Mouse (Mus musculus): ENCODE results near the gene Mical2. TPM values are rescaled to one million over a fixed set of nuclear protein-coding genes. Genes with fewer than 3 reads are reported as not detected.
A peak's percentile ranks its signal among the peaks of the same experiment; 100 is the strongest.

Mical2 gene
- polyA plus RNA-seq, 1 experiment: 76.3 TPM

DNA sequence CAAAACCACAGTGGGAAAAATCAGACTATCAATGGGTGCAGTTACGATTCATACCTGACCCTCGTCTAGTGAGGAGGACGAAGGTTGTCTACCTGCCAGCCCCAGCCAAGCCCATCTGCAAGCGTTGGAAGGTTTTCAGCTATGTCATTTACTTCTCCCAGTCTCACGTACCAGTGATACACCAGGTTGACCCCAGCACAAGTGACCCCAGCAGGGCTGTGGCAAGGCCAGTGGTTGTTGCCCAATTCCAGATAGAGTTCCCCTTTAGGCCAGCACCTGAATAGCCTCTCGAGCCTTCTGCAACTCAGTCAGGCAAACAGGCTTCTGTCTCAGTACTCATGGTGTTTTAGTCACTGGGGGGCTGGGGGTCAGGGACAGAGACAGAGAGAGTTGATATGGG is 17.9 kb upstream of the Mical2 start:
- TF ChIP-seq POLR2A (IDR thresholded peaks at IDR 0.05; ENCODE audit: low read depth, low read length) (no peak), CTCF (IDR thresholded peaks at IDR 0.05; ENCODE audit: borderline replicate concordance, insufficient read depth, low read length) (no peak)
- Histone ChIP-seq H3K4me1 (ENCODE audit: control insufficient read depth, insufficient read depth, low read length) (peaks cover 21% of the 10 kb centered on the region), H3K27ac (ENCODE audit: insufficient read depth, low read length) (no peak overlapping the region), H3K4me3 (ENCODE audit: insufficient read depth, low read length) (no peak overlapping the region)

DNA sequence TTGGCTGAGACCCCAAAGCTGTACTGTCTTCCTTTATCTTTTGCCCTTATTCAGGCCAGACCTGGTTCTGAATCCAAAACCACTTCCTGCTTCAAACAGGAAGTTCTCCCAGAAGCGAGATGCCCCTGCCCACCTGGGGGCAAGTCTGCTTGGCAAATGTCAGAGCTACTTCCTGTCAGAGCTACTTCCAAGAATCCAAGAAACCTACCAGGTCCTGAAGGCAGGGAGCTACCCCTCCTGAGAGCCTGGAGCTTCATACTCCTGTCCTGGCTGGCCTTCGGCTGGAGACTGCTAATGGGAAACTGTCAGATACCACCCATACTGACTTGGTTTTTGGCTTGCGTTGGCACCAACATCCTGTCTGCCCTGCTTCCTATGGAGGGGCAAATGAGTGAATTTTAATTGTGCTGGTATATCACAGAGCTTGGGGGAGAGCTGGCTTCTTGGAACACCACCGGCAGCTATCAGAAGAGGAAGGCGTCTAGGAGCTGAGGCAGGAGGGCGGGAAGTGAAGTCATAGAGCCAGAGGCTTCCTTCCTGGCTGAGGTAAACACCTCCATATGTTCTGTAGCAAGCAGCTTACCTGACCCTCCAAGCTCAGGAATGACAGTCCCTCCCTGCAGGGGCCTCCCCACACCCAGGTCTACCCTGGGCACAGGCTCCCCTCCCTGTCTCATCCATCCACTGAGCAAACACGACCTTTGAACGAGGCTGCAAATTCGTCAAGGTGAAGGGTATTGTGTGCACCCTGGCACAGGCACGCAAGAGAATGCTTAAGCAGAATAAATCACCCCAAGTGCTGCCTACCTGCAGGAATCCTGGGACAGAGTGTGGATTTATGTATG is 17.1 kb upstream of the Mical2 start:
- no peak for TF ChIP-seq CTCF (IDR thresholded peaks at IDR 0.05; ENCODE audit: borderline replicate concordance, insufficient read depth, low read length)
- TF ChIP-seq POLR2A (IDR thresholded peaks at IDR 0.05; ENCODE audit: low read depth, low read length): no peak
- peaks cover 15% of the 10 kb centered on the region for H3K4me1 ChIP-seq (ENCODE audit: control insufficient read depth, insufficient read depth, low read length)
- H3K4me3 ChIP-seq (ENCODE audit: insufficient read depth, low read length): no peak overlapping the region
- no peak overlapping the region for H3K27ac ChIP-seq (ENCODE audit: insufficient read depth, low read length)

DNA sequence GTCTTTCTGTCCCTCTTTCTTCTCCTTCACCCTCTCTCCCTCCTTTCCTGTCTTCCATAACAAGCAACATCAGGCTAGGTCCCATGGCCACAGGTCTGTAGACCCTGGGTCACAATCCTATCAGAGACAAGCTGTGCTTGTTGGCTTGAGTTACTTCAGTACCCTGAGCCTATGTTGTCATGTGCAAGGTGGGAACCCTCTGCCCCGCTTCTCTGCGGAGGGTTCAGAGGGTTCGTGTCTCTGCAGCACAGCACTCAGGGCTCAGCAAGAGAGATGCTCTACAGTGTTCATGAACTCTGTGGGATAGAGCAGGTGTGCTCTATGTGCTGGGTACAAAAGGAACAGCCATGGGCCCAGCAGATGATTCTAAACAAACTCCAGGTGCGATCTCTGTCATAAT is 16.0 kb upstream of the Mical2 start:
- TF ChIP-seq POLR2A (IDR thresholded peaks at IDR 0.05; ENCODE audit: low read depth, low read length): no peak
- no peak for TF ChIP-seq CTCF (IDR thresholded peaks at IDR 0.05; ENCODE audit: borderline replicate concordance, insufficient read depth, low read length)
- Histone ChIP-seq H3K27ac (ENCODE audit: insufficient read depth, low read length) (no peak overlapping the region), H3K4me3 (ENCODE audit: insufficient read depth, low read length) (no peak overlapping the region), H3K4me1 (ENCODE audit: control insufficient read depth, insufficient read depth, low read length) (peaks cover 8% of the 10 kb centered on the region; the same call in 1 of the 2 replicates)

GRCm38 (mm10) chr7:112212921-112213721 is 12.5 kb upstream of the Mical2 start:
- Histone ChIP-seq H3K4me1 (ENCODE audit: control insufficient read depth, insufficient read depth, low read length) (no peaks in the 10 kb centered on the region), H3K27ac (ENCODE audit: insufficient read depth, low read length) (no peak overlapping the region), H3K4me3 (ENCODE audit: insufficient read depth, low read length) (no peak overlapping the region)
- TF ChIP-seq CTCF (IDR thresholded peaks at IDR 0.05; ENCODE audit: borderline replicate concordance, insufficient read depth, low read length) (peak; percentile 62; the same call in 1 of the 2 replicates), POLR2A (IDR thresholded peaks at IDR 0.05; ENCODE audit: low read depth, low read length) (no peak)

DNA sequence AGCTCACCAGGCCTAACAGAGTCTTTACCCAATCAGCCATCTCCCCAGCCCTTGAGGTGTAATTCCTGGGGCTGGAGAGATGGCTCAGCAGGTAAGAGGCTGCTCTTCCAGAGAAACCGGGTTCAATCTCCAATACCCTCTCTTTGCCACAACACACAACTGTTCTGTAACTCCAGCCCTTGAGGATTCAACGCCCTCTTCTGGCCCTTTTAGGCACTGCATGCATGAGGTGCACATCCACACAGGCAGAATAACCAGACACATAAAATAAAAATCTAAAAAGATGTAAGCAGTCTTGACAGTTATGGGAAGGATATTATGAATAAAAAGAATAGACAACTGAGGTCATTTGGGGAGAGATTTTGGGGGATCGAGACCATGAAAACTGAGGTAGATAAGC is 9.8 kb upstream of the Mical2 start:
- Histone ChIP-seq H3K27ac (ENCODE audit: insufficient read depth, low read length) (no peak overlapping the region), H3K4me1 (ENCODE audit: control insufficient read depth, insufficient read depth, low read length) (no peaks in the 10 kb centered on the region), H3K4me3 (ENCODE audit: insufficient read depth, low read length) (no peak overlapping the region)
- TF ChIP-seq POLR2A (IDR thresholded peaks at IDR 0.05; ENCODE audit: low read depth, low read length) (no peak), CTCF (IDR thresholded peaks at IDR 0.05; ENCODE audit: borderline replicate concordance, insufficient read depth, low read length) (no peak)

DNA sequence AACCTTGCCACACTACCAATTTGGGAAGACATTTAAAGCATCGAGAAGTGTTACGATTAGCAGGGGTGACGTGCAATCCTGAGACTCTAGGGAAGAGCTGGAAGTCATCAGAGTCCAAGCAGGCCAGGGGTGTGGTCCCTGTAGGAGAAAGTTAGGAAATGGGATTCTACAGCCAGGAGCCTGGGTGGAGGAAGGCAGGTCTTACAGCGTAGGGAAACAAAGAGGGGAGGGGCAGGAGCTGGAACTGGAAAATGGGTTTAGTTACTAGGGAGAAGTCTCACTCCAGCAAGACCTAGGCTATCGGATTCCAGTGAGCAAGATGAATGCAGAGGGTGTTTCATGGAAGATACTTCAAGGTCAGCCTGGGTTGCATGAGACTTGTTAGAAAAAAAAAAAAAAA is 8.9 kb upstream of the Mical2 start:
- Histone ChIP-seq H3K27ac (ENCODE audit: insufficient read depth, low read length) (no peak overlapping the region; the same call in 1 of the 2 replicates), H3K4me1 (ENCODE audit: control insufficient read depth, insufficient read depth, low read length) (no peaks in the 10 kb centered on the region), H3K4me3 (ENCODE audit: insufficient read depth, low read length) (no peak overlapping the region)
- TF ChIP-seq CTCF (IDR thresholded peaks at IDR 0.05; ENCODE audit: borderline replicate concordance, insufficient read depth, low read length) (no peak), POLR2A (IDR thresholded peaks at IDR 0.05; ENCODE audit: low read depth, low read length) (no peak)

GRCm38 (mm10) chr7:112217208-112217607 is 8.4 kb upstream of the Mical2 start:
- no peak for TF ChIP-seq POLR2A (IDR thresholded peaks at IDR 0.05; ENCODE audit: low read depth, low read length)
- TF ChIP-seq CTCF (IDR thresholded peaks at IDR 0.05; ENCODE audit: borderline replicate concordance, insufficient read depth, low read length): no peak
- Histone ChIP-seq H3K4me1 (ENCODE audit: control insufficient read depth, insufficient read depth, low read length) (no peaks in the 10 kb centered on the region), H3K4me3 (ENCODE audit: insufficient read depth, low read length) (no peak overlapping the region), H3K27ac (ENCODE audit: insufficient read depth, low read length) (no peak overlapping the region; the same call in 1 of the 2 replicates)

GRCm38 (mm10) chr7:112222733-112223524 is 2.7 kb upstream of the Mical2 start:
- H3K27ac ChIP-seq (ENCODE audit: insufficient read depth, low read length): no peak overlapping the region
- H3K4me1 ChIP-seq (ENCODE audit: control insufficient read depth, insufficient read depth, low read length): no peaks in the 10 kb centered on the region
- TF ChIP-seq CTCF (IDR thresholded peaks at IDR 0.05; ENCODE audit: borderline replicate concordance, insufficient read depth, low read length): no peak
- no peak for TF ChIP-seq POLR2A (IDR thresholded peaks at IDR 0.05; ENCODE audit: low read depth, low read length)
- no peak overlapping the region for H3K4me3 ChIP-seq (ENCODE audit: insufficient read depth, low read length)

GRCm38 (mm10) chr7:112224854-112225253 is 802 bp upstream of the Mical2 start:
- Histone ChIP-seq H3K4me3 (ENCODE audit: insufficient read depth, low read length) (no peak overlapping the region), H3K27ac (ENCODE audit: insufficient read depth, low read length) (peak overlapping the region; percentile 59), H3K4me1 (ENCODE audit: control insufficient read depth, insufficient read depth, low read length) (peaks cover 5% of the 10 kb centered on the region)
- TF ChIP-seq POLR2A (IDR thresholded peaks at IDR 0.05; ENCODE audit: low read depth, low read length): no peak
- no peak for TF ChIP-seq CTCF (IDR thresholded peaks at IDR 0.05; ENCODE audit: borderline replicate concordance, insufficient read depth, low read length)
